Mouse (Mus musculus): ENCODE measurements at regions not wholly inside any gene's neighbourhood (a gene's known extent, or its start where the extent isn't known, plus 50 kb on each side); places are given as distances from the start of the nearest gene placed in this dataset.
A peak's percentile ranks its signal among the peaks of the same experiment; 100 is the strongest.

DNA sequence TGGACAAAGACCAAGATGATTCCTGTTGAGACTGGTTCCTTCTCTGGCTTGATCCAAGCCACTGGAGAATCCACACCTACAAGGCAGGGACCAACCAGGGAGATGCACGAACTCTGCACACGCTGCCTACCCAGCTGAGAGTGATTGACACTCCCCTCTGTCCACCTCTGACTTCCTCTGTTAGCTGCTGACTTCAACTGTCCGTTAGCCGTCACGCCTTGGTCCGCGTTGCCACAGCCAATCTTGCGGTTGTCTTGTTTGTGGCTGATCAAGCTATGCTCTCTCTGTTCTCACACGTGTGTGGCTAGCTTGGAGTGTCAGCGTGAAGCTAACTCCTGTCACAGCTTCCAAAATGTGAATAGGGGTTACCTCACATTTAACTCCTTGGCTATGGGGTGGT, 186.3 kb upstream of the Rpl38 start:
- Histone ChIP-seq H3K27ac (no peak overlapping the region), H3K4me1 (peaks cover 13% of the 10 kb centered on the region), H3K4me2 (no peak overlapping the region), H3K27me3 (0 out of 2 replicates have a peak, but pooled peaks cover 2% of the 10 kb centered on the region), H3K9ac (no peak overlapping the region), H3K9me3 (no peaks in the 10 kb centered on the region), H3K4me3 (no peak overlapping the region), H3K36me3 (no peaks in the 10 kb centered on the region)
- WGBS, result 56% methylated on average over 10 of the region's 10 CpGs
- ATAC-seq (ENCODE audit: borderline replicate concordance, extremely low read depth, low FRiP score, low TSS enrichment), result no peak

DNA sequence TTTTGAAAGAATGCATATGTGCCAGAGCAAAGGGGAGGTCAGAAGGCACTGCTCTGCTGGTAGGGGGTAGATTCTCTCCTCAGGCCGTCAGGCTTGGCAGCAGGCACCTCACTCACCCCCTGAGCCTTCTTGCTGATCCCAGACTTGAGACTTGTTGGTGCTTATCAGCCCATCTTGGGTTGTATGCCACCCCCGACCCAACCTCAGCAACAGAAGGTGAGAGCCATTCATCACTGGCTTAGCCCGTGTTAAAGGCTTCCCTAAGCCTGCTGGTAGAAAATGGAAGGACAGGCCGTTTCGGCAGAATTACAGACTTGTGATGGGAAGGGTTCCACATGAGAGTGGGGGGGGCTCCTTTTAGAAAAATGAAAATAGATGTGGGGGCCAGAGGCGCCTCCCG, 187.3 kb upstream of the Rpl38 start:
- no peak overlapping the region for H3K4me3 ChIP-seq
- no peak overlapping the region for H3K4me2 ChIP-seq
- no peak overlapping the region for H3K27ac ChIP-seq
- 0 out of 2 replicates have a peak, but pooled peaks cover 2% of the 10 kb centered on the region for H3K27me3 ChIP-seq
- 59% methylated on average over 7 of the region's 7 CpGs for WGBS
- H3K4me1 ChIP-seq, result peaks cover 4% of the 10 kb centered on the region; the same call in 1 of the 2 replicates
- no peak for ATAC-seq (ENCODE audit: borderline replicate concordance, extremely low read depth, low FRiP score, low TSS enrichment)
- no peaks in the 10 kb centered on the region for H3K9me3 ChIP-seq
- no peak overlapping the region for H3K9ac ChIP-seq
- H3K36me3 ChIP-seq, result no peaks in the 10 kb centered on the region

- Histone ChIP-seq H3K4me2 (no peak overlapping the region), H3K9me3 (no peaks in the 10 kb centered on the region), H3K4me1 (0 out of 2 replicates have a peak, but pooled peaks cover 4% of the 10 kb centered on the region), H3K4me3 (no peak overlapping the region), H3K9ac (no peak overlapping the region), H3K27me3 (0 out of 2 replicates have a peak, but pooled peaks cover 2% of the 10 kb centered on the region), H3K36me3 (no peaks in the 10 kb centered on the region), H3K27ac (no peak overlapping the region)
- no peak for ATAC-seq (ENCODE audit: borderline replicate concordance, extremely low read depth, low FRiP score, low TSS enrichment)
- 84% methylated on average over 8 of the region's 8 CpGs for WGBS
Measured at GRCm38 (mm10) chr11:114480119-114480540, 188.2 kb upstream of the Rpl38 start.

DNA sequence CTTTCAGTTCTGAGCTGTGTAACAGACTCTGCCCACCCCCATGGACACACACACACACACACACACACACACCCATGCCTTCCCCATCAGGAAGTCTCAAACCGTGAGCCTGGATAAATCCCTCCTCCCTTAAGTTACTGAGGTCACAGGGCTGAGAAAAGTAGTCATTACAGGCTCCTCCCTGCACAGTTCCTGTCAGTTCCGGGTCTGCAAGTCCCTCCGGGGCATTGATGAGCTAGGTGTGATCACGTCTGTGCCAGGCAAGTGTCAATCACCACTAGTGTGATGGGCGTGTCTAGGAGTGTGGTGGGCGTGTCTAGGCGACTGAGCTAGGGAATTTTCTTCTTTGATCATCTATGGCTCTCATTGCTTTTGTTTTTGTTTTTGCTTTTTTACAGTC, 189.6 kb upstream of the Rpl38 start:
- no peak overlapping the region for H3K27ac ChIP-seq
- H3K4me3 ChIP-seq, result no peak overlapping the region
- WGBS, result 9% methylated on average over 7 of the region's 7 CpGs

DNA sequence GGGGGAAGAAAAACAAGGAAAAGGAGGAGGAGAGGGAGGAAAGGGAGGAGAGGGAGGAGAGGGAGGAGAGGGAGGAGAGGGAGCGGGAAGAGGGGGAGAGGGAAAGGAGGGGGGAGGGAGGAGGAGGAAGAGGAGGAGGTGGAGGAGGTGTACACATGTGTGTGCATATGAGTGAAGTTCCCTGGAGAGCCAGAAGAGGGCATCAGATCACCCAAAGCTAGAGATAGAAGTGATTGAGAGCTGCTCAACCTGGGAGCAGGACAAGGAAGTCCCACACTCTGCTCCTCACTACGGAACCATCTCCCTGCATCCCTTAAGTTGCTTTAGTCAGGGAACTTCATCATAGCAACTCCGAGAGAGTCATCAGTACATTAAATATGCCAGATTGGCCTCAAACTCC, 191.0 kb upstream of the Rpl38 start:
- Histone ChIP-seq H3K27ac (no peak overlapping the region), H3K4me2 (no peak overlapping the region), H3K4me3 (no peak overlapping the region), H3K27me3 (peaks cover 12% of the 10 kb centered on the region; the same call in 1 of the 2 replicates), H3K9me3 (no peaks in the 10 kb centered on the region), H3K9ac (no peak overlapping the region), H3K36me3 (no peaks in the 10 kb centered on the region), H3K4me1 (peaks cover 12% of the 10 kb centered on the region)
- ATAC-seq (ENCODE audit: borderline replicate concordance, extremely low read depth, low FRiP score, low TSS enrichment), result no peak
- 81% methylated on average over 3 of the region's 3 CpGs for WGBS

More for the DNA sequence above, 189.6 kb upstream of the Rpl38 start:
- 0 out of 2 replicates have a peak, but pooled peaks cover 4% of the 10 kb centered on the region for H3K4me1 ChIP-seq
- H3K4me2 ChIP-seq, result peak overlapping the region; percentile 25; the same call in 1 of the 2 replicates
- no peaks in the 10 kb centered on the region for H3K27me3 ChIP-seq
- H3K9me3 ChIP-seq, result no peaks in the 10 kb centered on the region
- no peak overlapping the region for H3K9ac ChIP-seq
- H3K36me3 ChIP-seq, result no peaks in the 10 kb centered on the region
- ATAC-seq (ENCODE audit: borderline replicate concordance, extremely low read depth, low FRiP score, low TSS enrichment), result no peak

GRCm38 (mm10) chr11:114472501-114473260, 195.6 kb upstream of the Rpl38 start:
- no peaks in the 10 kb centered on the region for H3K9me3 ChIP-seq
- no peaks in the 10 kb centered on the region for H3K36me3 ChIP-seq
- H3K4me1 ChIP-seq, result peaks cover 28% of the 10 kb centered on the region
- no peak for ATAC-seq (ENCODE audit: borderline replicate concordance, extremely low read depth, low FRiP score, low TSS enrichment)
- no peak overlapping the region for H3K27ac ChIP-seq
- WGBS, result 23% methylated on average over 22 of the region's 22 CpGs
- peaks cover 21% of the 10 kb centered on the region for H3K27me3 ChIP-seq
- H3K9ac ChIP-seq, result no peak overlapping the region
- H3K4me3 ChIP-seq, result no peak overlapping the region
- 0 out of 2 replicates have a peak overlapping the region, but pooled peaks have one; percentile 24 for H3K4me2 ChIP-seq

GRCm38 (mm10) chr11:114468394-114468793, 199.9 kb upstream of the Rpl38 start:
- Histone ChIP-seq H3K4me1 (peaks cover 52% of the 10 kb centered on the region), H3K36me3 (no peaks in the 10 kb centered on the region), H3K4me2 (peak overlapping the region; percentile 39), H3K9ac (no peak overlapping the region), H3K4me3 (no peak overlapping the region), H3K27ac (peak overlapping the region; percentile 91), H3K27me3 (peaks cover 35% of the 10 kb centered on the region), H3K9me3 (no peaks in the 10 kb centered on the region)
- WGBS, result under 1% methylated on average over 8 of the region's 8 CpGs
- peak; percentile 84 for ATAC-seq (ENCODE audit: borderline replicate concordance, extremely low read depth, low FRiP score, low TSS enrichment)

GRCm38 (mm10) chr11:114467803-114468202, 200.5 kb upstream of the Rpl38 start:
- Histone ChIP-seq H3K4me1 (peaks cover 51% of the 10 kb centered on the region), H3K27ac (peak overlapping the region; percentile 91), H3K4me3 (no peak overlapping the region), H3K36me3 (no peaks in the 10 kb centered on the region), H3K9me3 (no peaks in the 10 kb centered on the region), H3K9ac (no peak overlapping the region), H3K27me3 (peaks cover 30% of the 10 kb centered on the region), H3K4me2 (peak overlapping the region; percentile 39)
- ATAC-seq (ENCODE audit: borderline replicate concordance, extremely low read depth, low FRiP score, low TSS enrichment), result peak; percentile 91
- 2% methylated on average over 8 of the region's 8 CpGs for WGBS

- Histone ChIP-seq H3K9ac (no peak overlapping the region), H3K27ac (no peak overlapping the region), H3K4me1 (peaks cover 47% of the 10 kb centered on the region), H3K36me3 (no peaks in the 10 kb centered on the region), H3K4me2 (no peak overlapping the region), H3K9me3 (no peaks in the 10 kb centered on the region), H3K27me3 (peaks cover 16% of the 10 kb centered on the region; the same call in 1 of the 2 replicates), H3K4me3 (no peak overlapping the region)
- ATAC-seq (ENCODE audit: borderline replicate concordance, extremely low read depth, low FRiP score, low TSS enrichment), result no peak
- WGBS, result 42% methylated on average over 5 of the region's 5 CpGs
Measured at GRCm38 (mm10) chr11:114465486-114465885, 202.8 kb upstream of the Rpl38 start.

DNA sequence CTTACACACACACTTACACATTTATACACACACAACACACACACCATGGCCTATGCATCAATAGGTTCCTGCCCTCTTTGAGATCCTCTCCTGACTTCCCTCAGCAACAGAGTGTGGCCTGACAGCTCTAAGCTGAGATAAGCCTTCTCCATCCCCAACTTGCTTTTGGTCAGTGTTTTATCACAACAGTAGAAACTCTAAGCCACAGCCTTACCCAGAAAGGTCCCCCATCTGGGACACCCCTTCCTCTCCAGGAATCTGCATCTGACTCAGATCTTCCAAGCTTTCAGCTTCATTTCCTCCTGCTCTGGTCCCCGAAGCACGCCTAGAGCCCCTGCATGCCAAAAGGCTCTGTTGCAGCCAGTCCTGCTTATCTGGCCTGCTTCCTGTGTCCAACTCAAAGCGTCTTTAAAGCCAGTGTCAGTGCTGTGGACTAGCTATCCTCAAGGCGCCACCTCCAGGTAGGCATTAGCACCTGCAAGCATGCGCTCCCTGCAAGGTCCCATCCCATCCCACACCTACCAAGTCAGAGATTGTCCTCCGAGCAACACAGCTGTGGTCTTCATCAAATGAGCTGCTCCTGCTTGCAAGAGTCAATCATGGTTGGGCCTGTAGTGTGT, 205.5 kb upstream of the Rpl38 start:
- peak; percentile 16; the same call in 1 of the 2 replicates for ATAC-seq (ENCODE audit: borderline replicate concordance, extremely low read depth, low FRiP score, low TSS enrichment)
- Histone ChIP-seq H3K27ac (no peak overlapping the region), H3K4me2 (no peak overlapping the region), H3K9me3 (no peaks in the 10 kb centered on the region), H3K4me3 (no peak overlapping the region), H3K36me3 (no peaks in the 10 kb centered on the region), H3K9ac (no peak overlapping the region), H3K4me1 (peaks cover 31% of the 10 kb centered on the region), H3K27me3 (peaks cover 16% of the 10 kb centered on the region; the same call in 1 of the 2 replicates)
- 20% methylated on average over 6 of the region's 6 CpGs for WGBS

- H3K4me2 ChIP-seq, result no peak overlapping the region
- 38% methylated on average over 12 of the region's 12 CpGs for WGBS
- no peaks in the 10 kb centered on the region for H3K27me3 ChIP-seq
- H3K9me3 ChIP-seq, result no peaks in the 10 kb centered on the region
- peaks cover 8% of the 10 kb centered on the region; the same call in 1 of the 2 replicates for H3K4me1 ChIP-seq
- H3K4me3 ChIP-seq, result no peak overlapping the region
- H3K9ac ChIP-seq, result no peak overlapping the region
- peak; percentile 23; the same call in 1 of the 2 replicates for ATAC-seq (ENCODE audit: borderline replicate concordance, extremely low read depth, low FRiP score, low TSS enrichment)
- H3K27ac ChIP-seq, result no peak overlapping the region
- no peaks in the 10 kb centered on the region for H3K36me3 ChIP-seq
Measured at GRCm38 (mm10) chr11:114454876-114455330, 213.4 kb upstream of the Rpl38 start.
